In the genomic region with DNA sequence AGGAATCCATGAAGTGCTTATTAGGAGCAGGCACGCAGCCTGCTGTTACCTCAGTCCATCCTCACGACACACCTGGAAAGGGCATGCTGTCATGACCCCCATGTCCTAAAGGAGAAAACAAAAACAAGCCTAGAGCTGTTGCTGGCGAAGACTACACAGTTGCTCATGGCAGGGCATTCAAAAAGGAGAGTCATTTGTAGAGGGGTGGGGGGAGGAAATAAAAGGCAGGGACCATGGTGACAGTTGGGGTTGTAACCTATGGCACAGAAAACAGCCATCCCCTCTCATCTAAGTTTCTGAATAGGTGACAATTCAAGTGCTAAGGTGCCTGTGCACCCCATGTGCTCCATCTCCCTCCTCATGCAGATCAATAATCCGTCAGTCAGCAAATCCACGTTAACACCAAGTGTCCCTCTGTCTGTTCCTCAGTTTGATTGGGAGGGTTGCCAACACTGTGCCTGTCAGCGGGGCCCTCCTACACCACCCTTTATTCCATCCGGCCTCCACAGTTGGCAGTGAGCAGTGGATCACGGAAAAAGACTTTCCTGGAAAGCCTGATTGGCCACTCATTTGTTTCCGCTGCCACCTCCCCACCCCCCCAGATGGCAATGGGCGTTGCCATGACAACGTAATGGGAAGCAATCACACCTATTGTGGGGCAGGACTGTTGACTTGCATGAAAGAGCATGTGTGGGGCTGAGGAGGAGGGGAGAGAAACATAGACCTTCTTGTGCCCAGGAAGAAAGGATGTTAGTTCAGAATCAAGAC, we compare ENCODE assay signal across 9 mouse cellular contexts.
DNase-seq lines count a peak whose midpoint lies in the region; ATAC-seq and TF ChIP-seq lines count a peak whose summit lies in the region.
"Had no signal": no experiment of that assay in that cellular context is flagged by ENCODE, and none has a peak within 500 bp of the region (broad histone marks: within the 10 kb centered on the region; RNA-seq: fewer than 3 reads in every experiment).

No protein-coding gene starts in this region.

- 0 out of 2 replicates have a peak, but pooled peaks have one; percentile 45 for ATAC-seq in heart, embryonic 12.5 days (ENCODE audit: insufficient number of reproducible peaks, low FRiP score)
- ATAC-seq in forebrain, embryonic 16.5 days, result peak; percentile 90
- peak; percentile 87 for ATAC-seq in neural tube, embryonic 15.5 days (ENCODE audit: low FRiP score)
- no peak for ATAC-seq in activated CD4-positive, CD25-positive, alpha-beta regulatory T cell, adult 4 months

- no peaks in the 10 kb centered on the region for H3K9me3 ChIP-seq in heart, embryonic 12.5 days (replicated peaks)
- no peaks in the 10 kb centered on the region for H3K9me3 ChIP-seq in heart, embryonic 10.5 days
- H3K9me3 ChIP-seq in forebrain, embryonic 16.5 days (ENCODE audit: control insufficient read depth, low read length), result no peaks in the 10 kb centered on the region
- H3K9me3 ChIP-seq in neural tube, embryonic 15.5 days (replicated peaks), result no peaks in the 10 kb centered on the region

- H3K27ac ChIP-seq in heart, embryonic 12.5 days (ENCODE audit: poor library complexity, severe bottlenecking), result no peak overlapping the region
- H3K27ac ChIP-seq in heart, embryonic 10.5 days, result no peak overlapping the region
- H3K27ac ChIP-seq in forebrain, embryonic 16.5 days (ENCODE audit: low read length), result peak overlapping the region; percentile 93
- peak overlapping the region; percentile 76 for H3K27ac ChIP-seq in neural tube, embryonic 15.5 days (replicated peaks)
- H3K27ac ChIP-seq in heart, adult 2 months, result no peak overlapping the region
- H3K27ac ChIP-seq: macrophage had no signal

- peaks cover 24% of the 10 kb centered on the region; the same call in 1 of the 2 replicates for H3K4me1 ChIP-seq in heart, embryonic 12.5 days (replicated peaks)
- peaks cover 30% of the 10 kb centered on the region for H3K4me1 ChIP-seq in heart, embryonic 10.5 days
- peaks cover 49% of the 10 kb centered on the region for H3K4me1 ChIP-seq in forebrain, embryonic 16.5 days (replicated peaks; ENCODE audit: control insufficient read depth, insufficient read depth, low read length)
- peaks cover 34% of the 10 kb centered on the region for H3K4me1 ChIP-seq in neural tube, embryonic 15.5 days
- H3K4me1 ChIP-seq in heart, adult 2 months (ENCODE audit: control insufficient read depth, insufficient read depth, low read length), result no peaks in the 10 kb centered on the region

- no peaks in the 10 kb centered on the region for H3K36me3 ChIP-seq in heart, embryonic 12.5 days
- no peaks in the 10 kb centered on the region for H3K36me3 ChIP-seq in heart, embryonic 10.5 days
- no peaks in the 10 kb centered on the region for H3K36me3 ChIP-seq in forebrain, embryonic 16.5 days (ENCODE audit: control insufficient read depth, insufficient read depth)
- no peaks in the 10 kb centered on the region for H3K36me3 ChIP-seq in neural tube, embryonic 15.5 days
- no peaks in the 10 kb centered on the region for H3K36me3 ChIP-seq in heart, adult 2 months (ENCODE audit: control insufficient read depth, insufficient read depth, low read length)

- WGBS in heart, embryonic 12.5 days, result 38% methylated on average over 11 of the region's 11 CpGs
- 42% methylated on average over 11 of the region's 11 CpGs for WGBS in heart, embryonic 10.5 days
- WGBS in forebrain, embryonic 16.5 days, result 4% methylated on average over 11 of the region's 11 CpGs
- WGBS in neural tube, embryonic 15.5 days, result 13% methylated on average over 11 of the region's 11 CpGs
- WGBS in heart, adult 2 months, result 42% methylated on average over 11 of the region's 11 CpGs

- TF ChIP-seq POLR2A in heart, adult 2 months (IDR thresholded peaks at IDR 0.05; ENCODE audit: insufficient read depth, low read depth, low read length), result no peak

- H3K79me2 ChIP-seq in heart, adult 2 months (replicated peaks; ENCODE audit: control insufficient read depth, insufficient read depth, low read length), result no peaks in the 10 kb centered on the region

- no peak for TF ChIP-seq CTCF in heart, adult 2 months (IDR thresholded peaks at IDR 0.05)

- no peaks in the 10 kb centered on the region for H3K27me3 ChIP-seq in heart, embryonic 12.5 days (replicated peaks)
- H3K27me3 ChIP-seq in heart, embryonic 10.5 days (ENCODE audit: insufficient read depth, poor library complexity, severe bottlenecking), result no peaks in the 10 kb centered on the region
- no peaks in the 10 kb centered on the region for H3K27me3 ChIP-seq in forebrain, embryonic 16.5 days (replicated peaks; ENCODE audit: control insufficient read depth, insufficient read depth, low read length)
- H3K27me3 ChIP-seq in neural tube, embryonic 15.5 days (replicated peaks), result no peaks in the 10 kb centered on the region
- H3K27me3 ChIP-seq in heart, adult 2 months (ENCODE audit: control insufficient read depth, insufficient read depth, low read length), result no peaks in the 10 kb centered on the region

- no peak overlapping the region for H3K4me3 ChIP-seq in heart, embryonic 12.5 days
- H3K4me3 ChIP-seq in heart, embryonic 10.5 days, result no peak overlapping the region
- H3K4me3 ChIP-seq in forebrain, embryonic 16.5 days (replicated peaks; ENCODE audit: low read length), result no peak overlapping the region; the same call in 1 of the 2 replicates
- H3K4me3 ChIP-seq in neural tube, embryonic 15.5 days (replicated peaks), result no peak overlapping the region
- no peak overlapping the region for H3K4me3 ChIP-seq in heart, adult 2 months

- H3K4me2 ChIP-seq in heart, embryonic 12.5 days, result no peak overlapping the region
- H3K4me2 ChIP-seq in forebrain, embryonic 16.5 days (ENCODE audit: low read length), result peak overlapping the region; percentile 48
- H3K4me2 ChIP-seq in neural tube, embryonic 15.5 days, result peak overlapping the region; percentile 43

- intact Hi-C loops in heart, adult 2 months (cut with DNase I), result no loop called here

- no peak overlapping the region for H3K9ac ChIP-seq in heart, embryonic 12.5 days
- H3K9ac ChIP-seq in forebrain, embryonic 16.5 days (replicated peaks; ENCODE audit: low read depth, low read length), result 0 out of 2 replicates have a peak overlapping the region, but pooled peaks have one; percentile 25
- no peak overlapping the region for H3K9ac ChIP-seq in neural tube, embryonic 15.5 days (replicated peaks)
- no peak overlapping the region for H3K9ac ChIP-seq in heart, adult 2 months (ENCODE audit: low read depth, low read length)

- no peak for TF ChIP-seq EP300 in heart, adult 2 months (IDR thresholded peaks at IDR 0.05; ENCODE audit: insufficient read depth, low read depth, low read length)

- no peak for DNase-seq in heart, embryonic 10.5 days (ENCODE audit: low spot score)
- DNase-seq in left cerebral cortex, adult 18-20 months (ENCODE audit: low spot score in 2 of 2), result peak; percentile 52 to 74
- no peak for DNase-seq in heart, adult 2 months
- no peak for DNase-seq in lung, postnatal 4 days

Comparison
In these comparisons a context has a peak if more than half of its experiments do, and no peak if none do; other contexts are left out.
1. H3K27ac ChIP-seq: peak in forebrain, embryonic 16.5 days (single experiment) and neural tube, embryonic 15.5 days (single experiment); none in heart, embryonic 12.5 days (single experiment), heart, embryonic 10.5 days (single experiment) and heart, adult 2 months (single experiment).
2. DNase-seq: peak in left cerebral cortex, adult 18-20 months (2 of 2); none in heart, embryonic 10.5 days (single experiment), heart, adult 2 months (0 of 2) and lung, postnatal 4 days (0 of 2).